Mouse (Mus musculus): ENCODE measurements around the gene Adat3.

Gene Adat3

DNA sequence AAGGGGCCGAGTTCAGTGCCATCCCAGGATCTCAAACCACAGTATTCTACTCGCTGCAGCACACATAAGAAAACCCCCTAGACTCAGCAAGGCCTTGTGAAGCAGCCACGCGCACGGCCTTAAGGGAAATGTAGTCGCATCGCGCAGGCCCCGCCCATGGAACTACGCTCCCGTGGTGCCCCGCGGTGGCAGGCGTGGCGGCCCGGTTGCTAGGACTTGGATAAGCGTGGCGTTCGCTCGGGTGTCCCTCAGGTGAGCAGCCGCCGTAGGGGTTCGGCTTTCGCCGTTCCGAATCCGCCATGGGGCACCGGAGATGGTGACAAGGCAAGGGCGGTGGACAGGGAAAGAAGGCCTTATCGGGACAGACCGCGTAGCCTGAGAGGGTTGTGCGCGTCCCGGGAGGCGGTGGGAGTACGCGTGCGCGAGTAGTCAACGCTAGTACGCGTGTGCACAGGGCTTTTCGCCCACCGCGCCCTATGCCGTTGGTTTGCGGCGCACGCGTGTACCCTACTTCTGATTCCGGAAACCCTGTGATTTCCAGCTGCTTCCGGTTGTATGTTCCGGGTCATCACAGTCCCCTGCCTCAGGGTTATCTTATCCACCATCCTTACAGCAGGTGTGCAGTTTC lies at the start of gene Adat3, which contains the start of gene Scamp4:
Adat3 (plus strand) TSS at position 183 of the 628 bp plus-strand sequence.
Scamp4 (plus strand) TSS at position 175 of the 628 bp plus-strand sequence.
- DNase-seq (ENCODE audit: low spot score in 2 of 2) = peak; percentile 93 to 95

DNA sequence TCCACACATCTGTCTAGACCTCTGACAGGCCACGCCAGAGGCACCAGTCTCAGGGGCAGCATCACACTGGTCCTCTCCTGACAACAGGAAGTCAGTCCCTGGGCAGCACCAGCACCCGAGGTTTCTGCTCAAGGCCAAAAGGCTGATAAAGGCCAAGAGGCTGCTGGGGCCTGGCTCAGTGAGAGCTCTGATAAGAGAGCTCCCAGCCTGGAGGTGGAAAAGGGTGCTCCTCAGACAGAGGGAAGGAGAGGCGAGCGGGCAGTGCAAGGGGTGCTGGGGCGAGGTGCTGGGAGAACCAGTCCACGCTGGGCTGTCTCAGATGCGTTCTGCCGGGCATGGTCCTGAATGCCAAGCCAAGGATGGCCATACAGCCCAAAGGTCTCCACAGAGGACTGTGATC lies 49.1 kb upstream of the Adat3 start:
- DNase-seq (ENCODE audit: low spot score in 2 of 2) = no peak

DNA sequence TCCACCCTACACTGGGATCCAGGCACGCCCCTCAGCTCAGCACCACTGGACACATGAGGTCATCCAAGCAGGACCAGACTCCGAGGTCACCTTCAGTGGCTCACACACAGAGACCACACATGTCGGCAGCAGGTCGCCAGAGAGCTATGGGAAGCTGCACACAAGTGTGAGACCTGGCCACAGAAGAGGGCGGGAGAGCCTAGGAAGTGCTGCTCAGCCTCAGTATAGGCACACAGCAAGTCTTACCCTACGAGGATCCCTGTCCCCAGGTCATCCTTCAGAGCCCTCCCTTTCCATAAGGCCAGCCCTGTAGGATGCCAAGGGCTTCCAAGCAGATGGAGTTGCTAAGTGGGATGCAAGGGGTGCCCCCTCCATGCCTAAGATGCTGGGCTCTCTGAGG lies 48.7 kb upstream of the Adat3 start:
- no peak for DNase-seq (ENCODE audit: low spot score in 2 of 2)

DNA sequence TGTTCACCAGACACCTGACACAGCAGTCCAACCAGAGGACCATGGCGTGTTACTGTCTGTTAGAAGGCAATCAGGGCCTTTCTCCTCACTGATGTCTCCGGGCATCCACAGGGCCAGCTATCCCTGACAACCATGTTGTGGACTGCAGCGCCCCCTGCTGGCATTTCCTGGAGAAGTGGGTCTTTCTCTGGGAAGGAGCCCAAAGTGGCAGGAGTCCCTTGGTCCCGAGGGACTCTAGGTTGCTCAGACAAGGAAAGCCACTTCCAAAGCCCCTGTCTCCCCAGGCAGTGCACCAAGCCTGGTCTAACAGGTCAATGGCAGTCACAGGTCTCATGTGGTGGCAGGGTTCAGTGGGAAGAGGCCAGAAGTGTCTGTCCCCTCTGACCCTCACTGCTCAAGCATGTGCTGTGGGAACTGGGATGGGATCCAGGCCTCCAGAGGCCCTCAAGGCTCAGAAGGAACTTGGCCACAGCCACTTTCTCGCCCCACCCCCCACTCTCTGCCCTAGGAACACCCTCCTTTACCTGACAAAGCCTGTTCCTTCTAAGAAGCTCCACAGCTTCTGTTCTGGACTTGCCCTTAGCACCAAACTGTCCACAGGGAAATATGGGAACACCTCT lies 45.2 kb upstream of the Adat3 start:
- peak; percentile 48 for DNase-seq (ENCODE audit: low spot score in 2 of 2)

GRCm38 (mm10) chr10:80559431-80559830 lies 43.2 kb upstream of the Adat3 start:
- DNase-seq (ENCODE audit: low spot score in 2 of 2) = no peak

- no peak for DNase-seq (ENCODE audit: low spot score in 2 of 2)
Measured at GRCm38 (mm10) chr10:80560621-80561020, 42.1 kb upstream of the Adat3 start.

GRCm38 (mm10) chr10:80561116-80561944 lies 41.4 kb upstream of the Adat3 start, which contains the start of gene Rexo1:
TSS of gene Rexo1 (minus strand) at chr10:80561560.
- DNase-seq (ENCODE audit: low spot score in 2 of 2) = peak; percentile 91 to 94

GRCm38 (mm10) chr10:80566375-80567092 lies 36.1 kb upstream of the Adat3 start:
- DNase-seq (ENCODE audit: low spot score in 2 of 2) = peak; percentile 82 to 84

DNA sequence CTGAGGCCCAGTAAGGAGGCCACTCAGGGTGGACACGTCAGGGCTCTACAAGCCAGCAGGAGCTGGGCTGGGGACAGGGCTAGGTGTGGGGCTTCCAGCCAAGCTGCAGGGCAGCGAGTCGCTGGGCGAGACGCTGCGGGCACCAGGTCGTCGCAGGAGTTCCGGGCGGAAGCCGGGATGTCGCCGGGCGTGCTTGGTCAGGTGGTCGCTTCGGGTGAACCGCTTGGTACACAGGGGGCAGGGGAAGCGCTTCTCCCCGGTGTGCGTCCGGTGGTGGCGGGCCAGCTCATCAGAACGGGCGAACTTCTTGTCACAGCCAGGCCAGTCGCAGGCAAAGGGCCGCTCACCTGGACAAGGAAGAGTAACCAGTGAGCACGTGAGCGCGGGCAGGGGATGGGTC lies 33.8 kb upstream of the Adat3 start:
- no peak for DNase-seq (ENCODE audit: low spot score in 2 of 2)

DNA sequence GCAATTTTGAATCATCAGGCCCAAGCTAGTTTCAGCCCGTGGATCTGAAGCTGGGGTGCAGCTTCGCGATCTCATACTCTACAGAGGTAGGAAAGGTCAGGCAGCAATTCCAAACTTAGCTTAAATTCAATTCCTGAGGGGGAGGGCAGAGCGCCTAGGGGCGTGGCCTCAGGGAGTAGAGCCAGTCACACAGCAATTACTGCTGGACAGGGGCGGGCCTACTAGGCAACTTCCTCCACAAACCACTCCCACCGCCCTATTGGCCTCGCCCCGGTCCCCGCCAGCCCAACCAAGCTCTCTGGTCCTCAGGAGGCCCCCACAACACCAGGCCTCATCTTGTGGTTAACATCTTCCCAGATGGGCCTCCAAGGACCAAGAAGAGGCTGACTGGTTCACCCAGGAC lies 33.0 kb upstream of the Adat3 start:
- no peak for DNase-seq (ENCODE audit: low spot score in 2 of 2)

DNA sequence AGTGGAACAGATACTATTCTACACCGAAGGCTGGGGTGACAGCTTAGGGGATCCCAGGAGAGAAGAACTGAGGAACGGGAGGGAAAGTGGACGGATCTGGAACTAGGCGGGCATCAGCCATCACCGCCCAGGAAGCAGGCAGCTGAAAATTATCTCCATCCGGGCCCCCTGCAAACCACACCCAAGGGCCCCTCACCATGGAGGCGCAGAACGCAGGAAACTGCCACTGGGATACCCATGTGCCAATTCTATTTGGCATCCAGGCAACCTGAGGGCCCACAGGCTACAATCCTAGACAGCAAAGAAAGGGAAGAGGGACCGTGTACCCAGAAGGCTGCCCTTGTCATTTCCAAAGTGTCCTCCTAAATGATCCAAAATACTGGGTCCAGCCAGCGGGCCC lies 32.3 kb upstream of the Adat3 start:
- no peak for DNase-seq (ENCODE audit: low spot score in 2 of 2)

DNA sequence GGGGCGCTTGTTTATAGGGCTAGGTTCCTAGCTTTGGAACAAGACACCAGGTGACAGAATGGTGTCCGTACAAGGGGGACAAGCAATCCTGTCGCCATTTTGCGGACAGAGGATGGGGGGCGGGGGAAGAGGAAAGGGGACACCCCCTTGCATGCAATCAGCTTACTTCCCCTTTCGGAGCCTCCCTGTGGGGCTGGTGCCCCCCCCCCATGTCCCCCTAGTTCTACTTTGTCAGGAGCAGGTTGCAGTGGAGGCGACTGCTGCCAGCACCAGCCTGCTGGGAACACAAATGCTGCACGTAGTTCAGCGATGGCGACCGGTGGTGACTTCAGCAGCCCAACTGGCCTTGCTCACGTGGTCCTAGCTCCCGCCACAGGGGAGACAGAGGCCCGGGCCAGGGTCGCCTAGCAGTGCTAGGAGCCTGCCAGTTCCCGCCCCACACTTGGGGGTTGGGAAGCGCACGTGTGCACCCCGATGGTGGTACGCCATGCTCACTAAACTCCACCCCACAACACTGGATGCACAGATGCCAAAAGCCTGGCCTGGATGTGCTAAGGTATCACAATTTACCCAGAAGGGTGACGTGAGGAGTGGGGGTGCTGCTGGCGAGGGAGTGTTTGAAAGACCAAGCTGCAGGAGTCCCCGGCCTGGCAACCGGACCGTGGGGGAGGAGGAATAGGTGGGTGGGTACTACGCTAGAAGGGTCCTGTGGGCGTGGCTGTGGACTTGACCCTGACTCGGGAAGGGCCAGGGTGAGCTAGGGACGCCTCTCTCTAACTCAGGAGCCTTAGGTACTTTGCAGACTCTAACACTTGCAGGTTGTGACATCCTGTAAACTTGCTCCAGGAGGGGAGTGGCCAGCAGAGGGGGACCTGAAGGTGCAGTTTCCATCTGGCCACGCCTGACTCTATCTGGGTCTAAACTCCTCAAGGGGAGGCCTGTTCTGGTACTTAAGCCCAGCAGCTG lies 31.5 kb upstream of the Adat3 start:
- no peak for DNase-seq (ENCODE audit: low spot score in 2 of 2)

- DNase-seq (ENCODE audit: low spot score in 2 of 2) = no peak
Measured at GRCm38 (mm10) chr10:80572477-80572876, 30.2 kb upstream of the Adat3 start.

GRCm38 (mm10) chr10:80573944-80574343 lies 28.7 kb upstream of the Adat3 start:
- no peak for DNase-seq (ENCODE audit: low spot score in 2 of 2)

- no peak for DNase-seq (ENCODE audit: low spot score in 2 of 2)
Measured at GRCm38 (mm10) chr10:80574896-80575295, 27.8 kb upstream of the Adat3 start.

- no peak for DNase-seq (ENCODE audit: low spot score in 2 of 2)
Measured at GRCm38 (mm10) chr10:80575925-80576324, 26.8 kb upstream of the Adat3 start.

DNA sequence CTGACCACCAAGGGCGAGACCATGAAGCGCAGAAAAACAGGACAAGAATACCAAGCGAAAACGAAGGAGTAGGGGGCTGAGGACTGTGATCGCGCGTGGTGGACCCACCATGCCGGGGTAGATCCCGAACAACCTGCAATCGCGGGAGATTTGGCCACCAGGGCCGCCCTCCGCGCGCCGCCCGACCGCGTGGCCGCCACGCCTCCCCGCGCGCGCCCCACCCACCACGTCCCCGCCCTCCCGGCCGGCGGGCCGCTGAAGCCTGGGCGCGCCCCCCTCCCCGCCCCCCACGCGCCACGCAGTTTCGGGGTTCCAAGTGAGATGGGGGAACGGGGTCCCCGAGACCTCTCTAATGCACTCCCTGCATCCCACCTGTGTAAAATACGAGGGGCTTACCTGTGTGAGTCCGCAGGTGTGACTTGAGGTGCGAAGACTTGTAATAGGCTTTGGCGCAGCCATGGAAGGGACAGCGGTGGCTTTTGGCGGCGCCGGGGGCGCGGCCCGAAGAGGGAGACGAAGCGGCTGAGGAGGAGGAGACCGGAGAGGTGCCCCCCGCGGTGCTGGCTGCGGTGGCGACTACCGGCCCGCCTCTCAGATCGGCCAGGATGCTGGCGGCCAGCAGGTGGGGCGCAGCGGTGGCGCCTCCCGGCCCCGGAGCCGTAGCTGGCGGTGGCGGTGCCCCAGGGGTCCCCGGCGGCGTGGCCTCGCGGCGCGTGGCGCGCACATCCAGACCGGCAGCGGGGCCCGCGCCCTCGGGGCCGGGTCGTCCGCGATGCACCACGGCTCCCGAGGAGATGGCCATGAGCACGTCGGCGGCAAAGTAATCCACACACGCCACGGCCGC lies 26.1 kb upstream of the Adat3 start:
- no peak for DNase-seq (ENCODE audit: low spot score in 2 of 2)

DNA sequence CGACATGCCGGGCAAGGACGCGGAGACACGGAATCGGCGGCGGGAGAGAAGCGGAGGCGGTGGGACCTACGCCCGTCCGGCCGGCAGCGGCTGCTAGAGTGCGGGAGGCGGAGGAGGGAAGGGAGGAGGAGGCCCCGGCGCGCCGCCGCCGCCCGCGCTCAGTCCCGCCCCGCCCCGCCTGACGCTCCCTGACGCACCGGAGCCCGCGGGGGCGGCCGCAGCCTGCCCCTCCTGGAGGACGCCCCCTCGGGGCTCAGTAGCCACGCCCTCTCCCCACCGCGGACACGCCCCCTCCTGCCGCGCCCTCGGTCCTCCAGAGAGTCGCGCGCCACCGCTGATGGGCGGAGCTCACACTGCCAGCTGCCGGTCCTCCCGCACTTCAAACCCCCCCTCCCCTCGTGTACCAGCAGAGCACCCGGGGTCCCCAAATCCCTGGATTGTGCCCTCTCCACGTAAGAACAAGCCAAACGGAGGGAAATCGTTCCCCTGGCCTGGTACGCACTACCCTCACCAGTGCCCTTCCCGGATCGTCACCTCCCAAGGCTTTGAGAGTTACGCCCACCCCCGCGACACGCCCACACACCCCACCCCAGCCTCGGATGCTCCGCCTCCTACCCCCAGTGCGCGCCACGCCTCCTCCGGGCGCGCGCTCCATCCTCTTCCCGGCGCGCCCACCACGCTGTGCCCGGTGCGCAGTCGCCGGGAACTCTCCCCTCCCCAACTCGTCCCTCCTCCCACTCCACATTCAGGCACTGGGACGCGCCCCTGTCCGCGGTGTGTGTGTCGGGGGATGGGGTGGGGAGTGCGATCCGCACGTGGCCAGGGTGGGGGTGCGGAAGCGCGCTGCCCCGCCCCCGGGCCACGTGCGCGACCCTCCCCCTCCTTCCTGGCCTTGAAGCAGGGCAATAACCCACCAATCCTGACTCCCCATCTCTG lies 25.2 kb upstream of the Adat3 start, which contains the start of gene Klf16:
Klf16 (minus strand) TSS at position 127 of the 936 bp plus-strand sequence.
- DNase-seq (ENCODE audit: low spot score in 2 of 2) = peak; percentile 92 to 94

Data from right cerebral cortex, postnatal 36 days (tissue).